Mouse (Mus musculus) cerebellum, adult 11-12 months (tissue): ENCODE data around the gene Ttc30a2.

Experiments
- DNase-seq: peaks from one replicate; pipeline ENCODE4 v3.0.0; 2022

The Ttc30a2 gene

GRCm38 (mm10) chr2:75926061-75926460, 51.9 kb downstream of the Ttc30a2 start:
- no peak for DNase-seq
